In genomic region chr4:71187801-71188200, GRCm38 (mm10) we compare ENCODE assay signal across 26 mouse cellular contexts.
DNase-seq lines count a peak whose midpoint lies in the region; ATAC-seq lines count a peak whose summit lies in the region.
"Had no signal": no experiment of that assay in that cellular context is flagged by ENCODE, and none has a peak within 500 bp of the region (broad histone marks: within the 10 kb centered on the region; RNA-seq: fewer than 3 reads in every experiment).

No protein-coding gene starts in this region.

- H3K9me3 ChIP-seq in embryonic facial prominence, embryonic 14.5 days (ENCODE audit: control insufficient read depth, low read length), result no peaks in the 10 kb centered on the region
- H3K9me3 ChIP-seq in embryonic facial prominence, embryonic 10.5 days, result no peaks in the 10 kb centered on the region
- H3K9me3 ChIP-seq: embryonic facial prominence, embryonic 15.5 days; heart, embryonic 12.5 days; heart, embryonic 15.5 days had no signal

- no peak overlapping the region for H3K27ac ChIP-seq in embryonic facial prominence, embryonic 14.5 days (replicated peaks; ENCODE audit: low read depth, low read length)
- no peak overlapping the region for H3K27ac ChIP-seq in embryonic facial prominence, embryonic 10.5 days (replicated peaks)
- H3K27ac ChIP-seq: embryonic facial prominence, embryonic 15.5 days; heart, embryonic 15.5 days; hindbrain, embryonic 14.5 days; hindbrain, postnatal 0 days had no signal

- no peak for ATAC-seq in embryonic facial prominence, embryonic 14.5 days (ENCODE audit: low read depth)
- ATAC-seq: activated CD4-positive, CD25-positive, alpha-beta regulatory T cell, adult 4 months; forebrain, embryonic 14.5 days; forebrain, postnatal 0 days; hindbrain, postnatal 0 days; inflammation-experienced regulatory T-cells, adult 6 months had no signal

- no peaks in the 10 kb centered on the region for H3K27me3 ChIP-seq in embryonic facial prominence, embryonic 14.5 days (replicated peaks; ENCODE audit: control insufficient read depth, insufficient read depth, low read length)
- no peaks in the 10 kb centered on the region for H3K27me3 ChIP-seq in embryonic facial prominence, embryonic 10.5 days (replicated peaks; ENCODE audit: low read depth, poor library complexity, severe bottlenecking)
- H3K27me3 ChIP-seq: embryonic facial prominence, embryonic 15.5 days; heart, embryonic 12.5 days; heart, embryonic 15.5 days had no signal

- no peaks in the 10 kb centered on the region for H3K4me1 ChIP-seq in embryonic facial prominence, embryonic 14.5 days (ENCODE audit: control insufficient read depth, insufficient read depth, low read length)
- H3K4me1 ChIP-seq in embryonic facial prominence, embryonic 10.5 days, result no peaks in the 10 kb centered on the region
- H3K4me1 ChIP-seq: embryonic facial prominence, embryonic 15.5 days; heart, embryonic 12.5 days; heart, embryonic 15.5 days had no signal

- no peak overlapping the region for H3K9ac ChIP-seq in embryonic facial prominence, embryonic 14.5 days (ENCODE audit: low read depth, low read length)
- H3K9ac ChIP-seq: embryonic facial prominence, embryonic 15.5 days; forebrain, postnatal 0 days; heart, embryonic 12.5 days; heart, embryonic 15.5 days; hindbrain, embryonic 14.5 days had no signal

- H3K4me3 ChIP-seq in embryonic facial prominence, embryonic 14.5 days (ENCODE audit: low read depth, low read length), result no peak overlapping the region
- H3K4me3 ChIP-seq in embryonic facial prominence, embryonic 10.5 days, result no peak overlapping the region
- H3K4me3 ChIP-seq: embryonic facial prominence, embryonic 15.5 days; heart, embryonic 12.5 days; heart, embryonic 15.5 days had no signal

- 29% methylated on average over 1 of the region's 1 CpGs for WGBS in embryonic facial prominence, embryonic 14.5 days
- 74% methylated on average over 1 of the region's 1 CpGs for WGBS in embryonic facial prominence, embryonic 10.5 days

- no peaks in the 10 kb centered on the region for H3K36me3 ChIP-seq in embryonic facial prominence, embryonic 14.5 days (ENCODE audit: control insufficient read depth, insufficient read depth, low read length)
- H3K36me3 ChIP-seq in embryonic facial prominence, embryonic 10.5 days (replicated peaks), result no peaks in the 10 kb centered on the region
- H3K36me3 ChIP-seq: embryonic facial prominence, embryonic 15.5 days; heart, embryonic 12.5 days; heart, embryonic 15.5 days had no signal

- no peak overlapping the region for H3K4me2 ChIP-seq in embryonic facial prominence, embryonic 14.5 days (ENCODE audit: low read depth, low read length)
- H3K4me2 ChIP-seq: embryonic facial prominence, embryonic 15.5 days; heart, embryonic 12.5 days; heart, embryonic 15.5 days; hindbrain, embryonic 14.5 days had no signal

- peak; percentile 64 for DNase-seq in embryonic facial prominence, embryonic 14.5 days (ENCODE audit: low spot score)
- no peak for DNase-seq in embryonic facial prominence, embryonic 10.5 days (ENCODE audit: low spot score)
- DNase-seq in kidney, postnatal 14 days, result peak; percentile 24
- no peak for DNase-seq in kidney, postnatal 25 days
- DNase-seq in brain, adult 2 months (ENCODE audit: low read depth, low spot score), result peak; percentile 6
- DNase-seq in heart, postnatal 4 days, result no peak
- DNase-seq: adrenal gland, adult 8-10 months; adrenal gland, postnatal 25 days; cerebellum, adult 11 months; cerebellum, adult 2 months; cerebellum, adult 9-11 months; cerebellum, postnatal 25 days; embryo, embryonic 11 days; forebrain, postnatal 0 days; gastrocnemius, postnatal 25 days; heart, adult 18-20 months; heart, postnatal 10 days; heart, postnatal 36 days had no signal

Comparison
In these comparisons a context has a peak if more than half of its experiments do, and no peak if none do; other contexts are left out.
1. DNase-seq: peak in embryonic facial prominence, embryonic 14.5 days (single experiment), kidney, postnatal 14 days (single experiment) and brain, adult 2 months (single experiment); none in embryonic facial prominence, embryonic 10.5 days (single experiment), kidney, postnatal 25 days (0 of 2) and heart, postnatal 4 days (single experiment).